Mouse (Mus musculus) midbrain, embryonic 10.5 days (tissue): Measurements from ENCODE around the gene Aco2. TPM values are rescaled to one million over a fixed set of nuclear protein-coding genes. Genes with fewer than 3 reads are reported as not detected.

Experiments
- DNase-seq: peaks from one replicate; pipeline ENCODE4 v3.0.0-alpha.2; 2017; ENCODE audit warnings: low spot score
- H3K27ac ChIP-seq: fragments of 300-500 bp; sonication (generic); replicated peaks from 2 replicates; pipeline ENCODE4 v1.5.1; 2016; ENCODE audit warnings: mild to moderate bottlenecking
- H3K27me3 ChIP-seq: fragments of 300-500 bp; sonication (generic); 2 replicates; pipeline ENCODE4 v1.6.1; 2016; ENCODE audit warnings: low read depth, mild to moderate bottlenecking; ENCODE audit not compliant: poor library complexity, severe bottlenecking
- H3K36me3 ChIP-seq: fragments of 300-500 bp; sonication (generic); 2 replicates; pipeline ENCODE4 v1.6.1; 2016; ENCODE audit warnings: mild to moderate bottlenecking, moderate library complexity
- H3K4me1 ChIP-seq: fragments of 300-500 bp; sonication (generic); 2 replicates; pipeline ENCODE4 v1.6.1; 2016
- H3K4me3 ChIP-seq: fragments of 300-500 bp; sonication (generic); 2 replicates; pipeline ENCODE4 v1.5.1; 2016; ENCODE audit warnings: mild to moderate bottlenecking, moderate library complexity
- H3K9me3 ChIP-seq: fragments of 300-500 bp; sonication (generic); replicated peaks from 2 replicates; pipeline ENCODE4 v1.6.1; 2016; ENCODE audit warnings: mild to moderate bottlenecking
- WGBS: fragments of 180-500 bp; shearing (Covaris S2); methylation state at CpG from one replicate; pipeline ENCODE4 v1.1.7; 2016; 5-methylcytosine and 5-hydroxymethylcytosine counted together
- polyA plus RNA-seq: library from polyadenylated mRNA; unstranded; fragments of >200 nt; fragmentation: Nextera tagmentation; extraction: Ambion mirVana; gene quantifications from 2 replicates; pipeline ENCODE4 v1.2.1, GENCODE M21; 2016

Gene Aco2
- polyA plus RNA-seq, 1 experiment from 2014 or later, result 152 TPM

GRCm38 (mm10) chr15:81860471-81861135 is 11.5 kb upstream of the Aco2 start:
- 52% methylated on average over 8 of the region's 8 CpGs for WGBS
- H3K27ac ChIP-seq, result no peak overlapping the region
- peak overlapping the region; percentile 95 for H3K4me3 ChIP-seq
- peaks cover 19% of the 10 kb centered on the region for H3K36me3 ChIP-seq
- no peaks in the 10 kb centered on the region for H3K9me3 ChIP-seq
- DNase-seq, result no peak
- H3K4me1 ChIP-seq, result peaks cover 33% of the 10 kb centered on the region
- no peaks in the 10 kb centered on the region for H3K27me3 ChIP-seq

- peaks cover 55% of the 10 kb centered on the region for H3K36me3 ChIP-seq
- H3K9me3 ChIP-seq, result no peaks in the 10 kb centered on the region
- no peak overlapping the region for H3K27ac ChIP-seq
- no peak overlapping the region for H3K4me3 ChIP-seq
- H3K4me1 ChIP-seq, result peaks cover 6% of the 10 kb centered on the region
- WGBS, result 95% methylated on average over 7 of the region's 7 CpGs
- no peak for DNase-seq
- no peaks in the 10 kb centered on the region for H3K27me3 ChIP-seq
These were observed 7.9 kb upstream of the Aco2 start for GRCm38 (mm10) chr15:81864238-81864637.

- 98% methylated on average over 5 of the region's 5 CpGs for WGBS
These were observed 2.1 kb upstream of the Aco2 start for GRCm38 (mm10) chr15:81869985-81870384.

GRCm38 (mm10) chr15:81871604-81872261 is 376 bp upstream of the Aco2 start, which contains the start of gene Phf5a:
TSS of gene Phf5a (minus strand) at chr15:81871911.
- Histone ChIP-seq H3K27ac (peak within 1 kb of the TSS; percentile 97), H3K36me3 (peaks cover 42% of the 10 kb centered on the region), H3K27me3 (no peaks in the 10 kb centered on the region), H3K9me3 (no peaks in the 10 kb centered on the region), H3K4me3 (peak within 1 kb of the TSS; percentile 99), H3K4me1 (peaks cover 27% of the 10 kb centered on the region)
- DNase-seq, result peak; percentile 95
- WGBS, result under 1% methylated on average over 30 of the region's 30 CpGs

More at GRCm38 (mm10) chr15:81869985-81870384, 2.1 kb upstream of the Aco2 start:
- H3K36me3 ChIP-seq, result peaks cover 59% of the 10 kb centered on the region
- peaks cover 27% of the 10 kb centered on the region for H3K4me1 ChIP-seq
- H3K27me3 ChIP-seq, result no peaks in the 10 kb centered on the region
- H3K27ac ChIP-seq, result no peak overlapping the region
- no peaks in the 10 kb centered on the region for H3K9me3 ChIP-seq
- H3K4me3 ChIP-seq, result peak overlapping the region; percentile 99; the same call in 1 of the 2 replicates
- no peak for DNase-seq

GRCm38 (mm10) chr15:81879531-81880401 is 7.7 kb downstream of the Aco2 start:
- H3K27ac ChIP-seq, result no peak overlapping the region
- WGBS, result 77% methylated on average over 5 of the region's 5 CpGs
- DNase-seq, result no peak
- H3K9me3 ChIP-seq, result no peaks in the 10 kb centered on the region
- H3K27me3 ChIP-seq, result no peaks in the 10 kb centered on the region
- H3K36me3 ChIP-seq, result peaks cover 18% of the 10 kb centered on the region
- no peak overlapping the region for H3K4me3 ChIP-seq
- H3K4me1 ChIP-seq, result peaks cover 7% of the 10 kb centered on the region; the same call in 1 of the 2 replicates

- 93% methylated on average over 3 of the region's 3 CpGs for WGBS
- Histone ChIP-seq H3K9me3 (no peaks in the 10 kb centered on the region), H3K27ac (no peak overlapping the region), H3K4me3 (no peak overlapping the region), H3K27me3 (no peaks in the 10 kb centered on the region), H3K36me3 (peaks cover 25% of the 10 kb centered on the region), H3K4me1 (peaks cover 6% of the 10 kb centered on the region; the same call in 1 of the 2 replicates)
- DNase-seq, result no peak
These were observed 10.2 kb downstream of the Aco2 start for GRCm38 (mm10) chr15:81882348-81882747.

GRCm38 (mm10) chr15:81885418-81885934 is 13.4 kb downstream of the Aco2 start:
- peaks cover 50% of the 10 kb centered on the region for H3K36me3 ChIP-seq
- H3K4me3 ChIP-seq, result no peak overlapping the region
- DNase-seq, result no peak
- no peaks in the 10 kb centered on the region for H3K27me3 ChIP-seq
- H3K27ac ChIP-seq, result no peak overlapping the region
- no peaks in the 10 kb centered on the region for H3K9me3 ChIP-seq
- no peaks in the 10 kb centered on the region for H3K4me1 ChIP-seq
- WGBS, result 80% methylated on average over 3 of the region's 3 CpGs

- WGBS, result 95% methylated on average over 6 of the region's 6 CpGs
- Histone ChIP-seq H3K36me3 (peaks cover 64% of the 10 kb centered on the region), H3K27me3 (no peaks in the 10 kb centered on the region), H3K9me3 (no peaks in the 10 kb centered on the region), H3K4me1 (no peaks in the 10 kb centered on the region), H3K4me3 (no peak overlapping the region), H3K27ac (no peak overlapping the region)
- DNase-seq, result no peak
These were observed 14.9 kb downstream of the Aco2 start for GRCm38 (mm10) chr15:81886795-81887550.

GRCm38 (mm10) chr15:81889175-81889574 is 17.1 kb downstream of the Aco2 start:
- H3K27me3 ChIP-seq, result no peaks in the 10 kb centered on the region
- H3K27ac ChIP-seq, result no peak overlapping the region
- H3K36me3 ChIP-seq, result peaks cover 77% of the 10 kb centered on the region
- no peaks in the 10 kb centered on the region for H3K9me3 ChIP-seq
- H3K4me3 ChIP-seq, result no peak overlapping the region
- no peaks in the 10 kb centered on the region for H3K4me1 ChIP-seq
- WGBS, result 96% methylated on average over 7 of the region's 7 CpGs
- no peak for DNase-seq

- no peaks in the 10 kb centered on the region for H3K9me3 ChIP-seq
- H3K4me1 ChIP-seq, result no peaks in the 10 kb centered on the region
- peaks cover 90% of the 10 kb centered on the region for H3K36me3 ChIP-seq
- no peaks in the 10 kb centered on the region for H3K27me3 ChIP-seq
- no peak for DNase-seq
- no peak overlapping the region for H3K4me3 ChIP-seq
- 89% methylated on average over 7 of the region's 7 CpGs for WGBS
- no peak overlapping the region for H3K27ac ChIP-seq
These were observed 19.2 kb downstream of the Aco2 start for GRCm38 (mm10) chr15:81891140-81891802.

GRCm38 (mm10) chr15:81891822-81892580 is 19.9 kb downstream of the Aco2 start:
- H3K36me3 ChIP-seq, result peaks cover 92% of the 10 kb centered on the region
- WGBS, result 93% methylated on average over 8 of the region's 8 CpGs
- no peak for DNase-seq
- no peak overlapping the region for H3K27ac ChIP-seq
- no peaks in the 10 kb centered on the region for H3K4me1 ChIP-seq
- no peaks in the 10 kb centered on the region for H3K27me3 ChIP-seq
- H3K4me3 ChIP-seq, result no peak overlapping the region
- H3K9me3 ChIP-seq, result no peaks in the 10 kb centered on the region
